ENCODE assay signal across 8 mouse cellular contexts in genomic region chr15:84512626-84513296, GRCm38 (mm10). TPM values are rescaled to one million over a fixed set of nuclear protein-coding genes. Genes with fewer than 3 reads are reported as not detected.
DNase-seq lines count a peak whose midpoint lies in the region; ATAC-seq and TF ChIP-seq lines count a peak whose summit lies in the region.

No protein-coding gene starts in this region.

- no peaks in the 10 kb centered on the region for H3K36me3 ChIP-seq in hindbrain, embryonic 10.5 days
- H3K36me3 ChIP-seq in hindbrain, embryonic 12.5 days = no peaks in the 10 kb centered on the region
- H3K36me3 ChIP-seq in kidney, postnatal 0 days (ENCODE audit: insufficient read depth, low read length) = no peaks in the 10 kb centered on the region

- ATAC-seq in hindbrain, embryonic 12.5 days (ENCODE audit: low FRiP score) = no peak
- no peak; the same call in 1 of the 2 replicates for ATAC-seq in kidney, postnatal 0 days (replicated peaks; ENCODE audit: low FRiP score, low read depth)

- H3K4me1 ChIP-seq in hindbrain, embryonic 10.5 days (replicated peaks) = peaks cover 56% of the 10 kb centered on the region
- peaks cover 28% of the 10 kb centered on the region for H3K4me1 ChIP-seq in hindbrain, embryonic 12.5 days
- no peaks in the 10 kb centered on the region; the same call in none of the 2 replicates for H3K4me1 ChIP-seq in kidney, postnatal 0 days (replicated peaks; ENCODE audit: insufficient read depth, low read length)

- no peak overlapping the region for H3K9ac ChIP-seq in hindbrain, embryonic 12.5 days
- no peak overlapping the region for H3K9ac ChIP-seq in kidney, postnatal 0 days (ENCODE audit: low read depth, low read length)

- 0 out of 2 replicates have a peak, but pooled peaks cover 4% of the 10 kb centered on the region for H3K9me3 ChIP-seq in hindbrain, embryonic 10.5 days
- no peaks in the 10 kb centered on the region for H3K9me3 ChIP-seq in hindbrain, embryonic 12.5 days (replicated peaks)
- H3K9me3 ChIP-seq in kidney, postnatal 0 days (replicated peaks; ENCODE audit: low read length) = no peaks in the 10 kb centered on the region

- H3K4me3 ChIP-seq in hindbrain, embryonic 10.5 days = no peak overlapping the region
- H3K4me3 ChIP-seq in hindbrain, embryonic 12.5 days = no peak overlapping the region
- no peak overlapping the region for H3K4me3 ChIP-seq in kidney, postnatal 0 days (replicated peaks; ENCODE audit: low read depth, low read length)

- DNase-seq in hindbrain, embryonic 10.5 days (ENCODE audit: low spot score) = peak; percentile 16
- DNase-seq in NIH3T3 (ENCODE audit: low read depth) (peak; percentile 10), MN1 (ENCODE audit: low spot score) (no peak)
- peak; percentile 45 for DNase-seq in kidney, postnatal 0 days (ENCODE audit: low spot score)
- DNase-seq in retina, embryonic 14.5 days (ENCODE audit: low spot score) = peak; percentile 45
- DNase-seq in cerebellum, adult 8-10 months = no peak
- DNase-seq in layer of hippocampus, postnatal 25 days (ENCODE audit: extremely low spot score in 1 of 2, low spot score in 1 of 2) = no peak

- WGBS in hindbrain, embryonic 10.5 days = 56% methylated on average over 5 of the region's 5 CpGs
- WGBS in hindbrain, embryonic 12.5 days = 59% methylated on average over 5 of the region's 5 CpGs
- 48% methylated on average over 5 of the region's 5 CpGs for WGBS in kidney, postnatal 0 days

- H3K27me3 ChIP-seq in hindbrain, embryonic 10.5 days (ENCODE audit: insufficient read depth, poor library complexity, severe bottlenecking) = peaks cover 27% of the 10 kb centered on the region
- no peaks in the 10 kb centered on the region for H3K27me3 ChIP-seq in hindbrain, embryonic 12.5 days
- no peaks in the 10 kb centered on the region for H3K27me3 ChIP-seq in kidney, postnatal 0 days (ENCODE audit: insufficient read depth, low read length)

- no peak for TF ChIP-seq CTCF in kidney, postnatal 0 days (IDR thresholded peaks at IDR 0.05; ENCODE audit: low read depth)

- H3K27ac ChIP-seq in hindbrain, embryonic 10.5 days = no peak overlapping the region
- no peak overlapping the region for H3K27ac ChIP-seq in hindbrain, embryonic 12.5 days
- no peak overlapping the region for H3K27ac ChIP-seq in kidney, postnatal 0 days

- H3K4me2 ChIP-seq in hindbrain, embryonic 12.5 days (replicated peaks) = no peak overlapping the region
- no peak overlapping the region for H3K4me2 ChIP-seq in kidney, postnatal 0 days (ENCODE audit: low read length)

RNA-seq across cellular contexts. Expression of gene Rtl6, which starts 44.9 kb away (rescaled TPM):
- polyA plus RNA-seq in hindbrain, embryonic 10.5 days (2016; fragmentation: Nextera tagmentation; extraction: Ambion mirVana) = 27.2 and 38.2 TPM in 2 replicates
- 48.9 and 52.5 TPM in 2 replicates for polyA plus RNA-seq in hindbrain, embryonic 12.5 days (2016; fragmentation: Nextera tagmentation; extraction: Ambion mirVana)
- 11.2 and 11.6 TPM in 2 replicates for polyA plus RNA-seq in kidney, postnatal 0 days (2015; fragmentation: Nextera tagmentation; extraction: Ambion mirVana)
- 10 to 100 TPM; 61.7 to 63.5 TPM for total RNA-seq in layer of hippocampus, postnatal 25 days (2021)

Comparison
In these comparisons a context has a peak if more than half of its experiments do, and no peak if none do; other contexts are left out.
1. DNase-seq: peak in hindbrain, embryonic 10.5 days (single experiment), NIH3T3 (single experiment), kidney, postnatal 0 days (single experiment) and retina, embryonic 14.5 days (single experiment); none in cerebellum, adult 8-10 months (single experiment), layer of hippocampus, postnatal 25 days (0 of 2) and MN1 (single experiment).